Mouse (Mus musculus) gastrocnemius, postnatal 4 days (tissue): ENCODE measurements at regions not wholly inside any gene's neighbourhood (a gene's known extent, or its start where the extent isn't known, plus 50 kb on each side); places are given as distances from the start of the nearest gene placed in this dataset.

Experiments used
- DNase-seq, 2 experiments: peaks; one replicate each; pipeline ENCODE4 v3.0.0; 2021 to 2022; ENCODE audit warnings: low spot score in 2 of 2, mixed read lengths in 2 of 2

DNA sequence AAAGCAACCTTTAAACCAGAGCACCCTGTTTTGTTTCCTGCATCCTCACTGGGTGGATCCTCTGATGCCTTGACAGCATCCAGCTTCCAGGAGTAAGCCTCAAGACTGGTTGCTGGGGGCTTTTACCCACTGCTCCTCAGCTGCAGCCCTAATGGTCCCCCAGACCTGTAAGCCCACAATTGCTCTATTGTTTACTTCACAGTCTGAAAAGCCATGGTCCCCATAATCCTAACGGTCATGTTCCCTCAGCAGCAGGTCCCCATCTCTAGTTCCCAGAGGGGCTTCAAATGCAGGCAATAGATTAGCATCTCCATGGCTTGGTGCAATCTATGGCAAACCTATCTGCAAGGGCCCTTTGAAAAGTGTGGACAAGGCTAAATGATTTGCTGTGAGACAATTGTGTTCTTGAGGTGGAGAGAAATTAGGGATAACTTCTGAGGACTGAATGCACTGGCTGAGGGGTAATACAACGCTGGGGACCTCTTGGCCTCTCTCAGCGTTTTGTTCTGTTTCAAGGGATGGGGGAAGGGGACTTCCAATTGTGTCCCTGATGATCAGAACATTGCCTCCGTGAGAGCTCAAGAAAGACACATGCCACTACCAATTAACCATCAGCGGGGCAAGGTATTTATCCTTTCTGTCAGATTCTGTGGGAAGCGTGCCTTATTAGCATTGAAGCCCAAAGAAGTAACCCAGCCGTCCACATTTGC lies 341.1 kb upstream of the Adgrl2 start:
- no peak for DNase-seq

- no peak for DNase-seq
Observed at GRCm38 (mm10) chr3:149330716-149331115, 340.4 kb upstream of the Adgrl2 start.

DNA sequence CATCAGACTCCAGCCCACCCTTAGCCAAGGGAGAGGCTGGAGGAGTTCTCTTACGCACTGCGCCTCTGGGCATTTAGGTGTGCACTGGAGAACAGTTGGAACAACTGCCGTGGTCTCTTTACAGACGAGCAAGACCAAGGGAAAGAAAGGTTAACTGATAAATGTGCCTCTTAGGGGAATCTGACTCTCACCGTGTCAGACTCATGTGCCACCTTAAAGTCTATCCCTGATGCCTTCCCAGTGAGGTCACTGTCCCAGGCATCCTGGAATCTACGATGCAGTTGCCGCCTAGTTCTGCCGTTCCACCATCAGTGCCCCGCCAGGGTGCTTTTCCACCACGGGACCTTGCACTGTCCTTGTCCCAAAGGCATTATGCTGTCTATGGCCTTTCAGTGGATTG lies 339.7 kb upstream of the Adgrl2 start:
- DNase-seq: no peak

DNA sequence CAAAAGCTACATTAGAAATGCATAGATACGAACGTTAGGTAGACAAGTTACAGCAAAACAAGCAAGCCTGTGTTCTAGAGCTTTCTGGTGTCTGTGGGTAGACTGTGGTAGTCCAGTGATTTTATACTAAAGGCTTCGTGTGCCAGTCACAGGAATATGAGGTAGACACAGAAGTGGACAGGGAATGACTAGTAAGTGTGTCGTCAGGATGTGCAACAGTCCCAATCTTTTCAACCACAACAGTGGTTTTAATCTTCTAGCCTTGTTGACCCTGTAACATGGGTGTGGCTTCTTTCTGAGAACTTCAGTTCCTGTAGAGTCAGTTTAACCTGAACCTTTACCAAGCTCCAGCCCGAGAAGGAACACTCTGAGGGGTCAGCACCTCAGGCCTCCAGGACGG lies 339.3 kb upstream of the Adgrl2 start:
- DNase-seq: no peak

GRCm38 (mm10) chr3:149326664-149327063 lies 336.3 kb upstream of the Adgrl2 start:
- no peak for DNase-seq

DNA sequence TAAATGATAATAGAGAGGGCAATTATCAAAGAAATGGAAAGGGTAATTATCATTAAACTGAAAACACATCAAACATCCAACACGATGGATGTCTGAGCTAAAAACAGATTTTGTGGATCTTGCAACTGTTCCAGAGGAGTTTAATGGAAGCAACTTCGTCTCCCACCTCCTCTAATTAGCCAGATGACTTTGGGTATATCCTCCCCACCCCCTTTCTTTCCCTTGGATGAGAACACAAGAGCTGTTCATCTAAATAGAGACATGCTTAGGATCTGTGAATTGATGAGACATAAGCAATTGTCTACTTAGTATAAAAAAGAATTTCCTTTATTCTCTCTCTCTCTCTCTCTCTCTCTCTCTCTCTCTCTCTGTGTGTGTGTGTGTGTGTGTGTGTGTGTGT lies 333.7 kb upstream of the Adgrl2 start:
- no peak for DNase-seq

- no peak for DNase-seq
Observed at GRCm38 (mm10) chr3:149318728-149319127, 328.4 kb upstream of the Adgrl2 start.

GRCm38 (mm10) chr3:149314258-149314657 lies 323.9 kb upstream of the Adgrl2 start:
- DNase-seq: no peak

DNA sequence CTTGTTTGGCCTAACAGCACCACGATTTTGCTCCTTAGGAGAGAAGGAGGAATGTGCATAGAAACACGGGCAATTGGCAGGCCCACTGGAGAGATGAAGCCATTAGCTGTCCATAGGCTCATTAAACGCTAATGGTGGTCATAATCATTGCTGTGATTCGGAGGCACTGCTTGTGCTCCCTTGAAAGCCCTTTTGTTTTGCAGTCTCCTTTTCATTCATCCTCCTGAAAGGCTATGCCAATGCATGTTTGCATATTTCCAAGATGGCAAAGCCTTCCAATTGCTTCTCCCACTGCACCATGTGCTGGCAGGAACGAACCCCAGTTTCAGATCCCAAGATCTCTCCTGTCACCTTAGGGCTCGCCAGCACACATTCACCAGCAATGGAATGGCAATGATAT lies 322.9 kb upstream of the Adgrl2 start:
- DNase-seq: no peak

- no peak for DNase-seq
Observed at GRCm38 (mm10) chr3:149311576-149311975, 321.2 kb upstream of the Adgrl2 start.

DNA sequence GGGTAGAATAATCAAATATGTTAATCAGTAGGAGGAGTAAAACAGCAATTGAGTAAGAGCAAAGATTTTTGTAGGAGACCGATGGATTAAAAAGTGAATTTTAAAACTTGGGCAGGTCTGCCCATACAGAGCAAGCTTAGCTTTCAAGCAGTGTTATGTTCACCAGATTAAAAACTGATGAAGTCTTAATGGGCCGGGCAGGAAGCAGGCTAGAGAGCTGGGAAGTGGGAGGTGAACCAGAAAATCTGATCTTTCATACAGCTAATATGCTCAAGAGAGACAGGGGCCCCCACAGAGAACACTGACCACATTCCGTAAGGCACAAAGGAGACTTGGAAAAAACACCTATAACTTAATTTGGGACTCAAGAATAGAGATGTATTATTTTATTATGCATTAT lies 316.4 kb upstream of the Adgrl2 start:
- DNase-seq: no peak

DNA sequence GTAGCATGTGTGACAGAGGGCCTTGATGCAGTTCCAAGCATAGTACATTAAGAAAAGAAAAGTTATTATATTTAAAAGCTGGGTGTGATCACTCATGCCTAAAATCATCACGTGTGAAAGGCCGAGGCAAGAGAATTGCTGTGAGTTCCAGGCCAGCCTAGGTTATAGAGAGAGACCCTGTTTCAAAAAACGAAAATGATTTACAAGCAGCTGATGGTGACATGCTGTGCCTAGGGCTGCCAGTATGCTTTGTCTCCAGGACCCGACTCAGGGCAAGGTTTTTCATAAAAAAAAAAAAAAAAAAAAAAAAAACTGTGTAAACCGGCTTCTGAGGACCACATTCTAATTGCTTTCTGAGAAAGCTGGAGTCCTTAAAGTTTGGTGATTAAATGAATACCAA lies 315.9 kb upstream of the Adgrl2 start:
- no peak for DNase-seq

DNA sequence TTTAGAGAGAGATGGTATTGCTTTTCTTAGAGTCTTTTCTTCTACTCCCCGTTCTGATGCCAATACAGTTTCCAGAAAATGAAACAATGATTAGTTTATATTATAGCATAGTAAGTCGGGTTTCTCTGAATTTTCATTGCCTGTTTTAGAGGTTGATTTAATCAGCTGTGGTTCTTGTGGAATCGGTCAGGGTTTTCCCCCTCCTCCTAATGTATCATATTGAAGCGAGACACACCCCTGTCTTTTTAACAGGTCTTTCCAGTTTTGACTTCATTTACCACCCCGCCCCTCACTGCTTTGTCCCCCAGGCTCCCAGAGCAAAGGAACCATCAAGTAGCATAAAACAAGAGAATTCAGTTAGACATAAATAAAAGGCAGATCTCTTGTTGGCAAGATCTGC lies 315.1 kb upstream of the Adgrl2 start:
- DNase-seq: no peak

GRCm38 (mm10) chr3:149305011-149305413 lies 314.7 kb upstream of the Adgrl2 start:
- DNase-seq: no peak

DNA sequence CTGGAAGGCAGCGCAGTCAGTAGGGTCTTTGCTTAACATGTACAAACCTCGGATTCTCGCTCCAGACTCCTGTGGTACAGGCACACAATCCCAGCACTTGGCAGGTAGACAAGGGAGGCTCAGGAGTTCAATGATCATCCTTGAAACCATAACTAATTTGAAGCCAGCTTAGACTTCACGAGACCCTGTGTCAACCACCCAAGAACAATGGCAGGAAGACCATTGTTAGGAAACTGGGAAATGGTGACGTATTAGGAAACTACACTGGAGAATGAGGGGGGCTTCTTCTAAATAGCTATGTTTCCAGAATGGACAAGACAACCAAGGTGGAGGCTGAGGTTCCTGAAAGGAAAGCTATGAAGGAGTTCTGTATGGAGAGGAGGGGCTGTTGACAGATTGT lies 313.1 kb upstream of the Adgrl2 start:
- DNase-seq: no peak

DNA sequence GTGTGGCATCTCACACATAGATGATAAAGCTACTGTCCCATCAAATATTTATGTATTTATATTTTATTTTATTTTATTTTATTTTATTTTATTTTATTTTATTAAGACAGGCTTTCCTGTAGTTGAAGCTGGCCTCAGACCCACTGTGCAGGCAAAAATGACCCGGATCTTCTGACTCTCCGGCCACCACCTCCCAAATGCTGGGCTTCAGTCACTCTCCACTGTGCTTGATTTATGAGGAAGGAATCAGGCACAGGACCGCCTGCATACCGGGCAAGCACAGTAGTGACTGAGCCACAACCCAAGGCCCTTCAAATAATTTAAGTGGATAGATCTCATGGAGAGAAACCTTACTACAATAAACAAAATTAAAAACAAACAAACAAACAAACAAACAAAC lies 309.6 kb upstream of the Adgrl2 start:
- DNase-seq: no peak

DNA sequence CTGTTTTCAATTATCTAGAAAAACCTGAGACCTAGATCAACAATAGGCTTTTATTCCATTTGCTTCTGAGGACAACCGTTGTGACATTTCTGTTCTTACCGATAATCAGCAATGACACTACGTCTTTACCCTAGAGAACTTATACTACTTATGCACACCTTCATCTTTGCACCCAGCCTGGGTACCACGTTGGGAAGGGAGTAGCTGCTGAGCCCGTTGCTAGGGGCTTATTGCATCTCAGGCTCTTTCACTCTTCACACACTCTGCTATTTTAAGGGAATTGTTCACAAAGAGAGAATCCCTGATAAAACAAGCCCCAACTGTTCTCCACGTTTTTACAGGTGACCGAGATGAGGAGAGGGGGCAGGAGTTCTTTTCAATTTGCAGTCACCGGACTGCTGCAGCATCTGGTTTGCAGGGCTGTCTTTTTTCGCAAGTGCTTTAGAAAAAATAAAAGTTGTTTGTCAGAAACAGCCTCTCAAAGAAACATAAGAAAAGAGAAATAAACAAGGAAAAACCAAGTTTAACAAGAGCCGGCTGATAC lies 306.1 kb upstream of the Adgrl2 start:
- DNase-seq: no peak

GRCm38 (mm10) chr3:149295942-149296341 lies 305.6 kb upstream of the Adgrl2 start:
- DNase-seq: no peak

DNA sequence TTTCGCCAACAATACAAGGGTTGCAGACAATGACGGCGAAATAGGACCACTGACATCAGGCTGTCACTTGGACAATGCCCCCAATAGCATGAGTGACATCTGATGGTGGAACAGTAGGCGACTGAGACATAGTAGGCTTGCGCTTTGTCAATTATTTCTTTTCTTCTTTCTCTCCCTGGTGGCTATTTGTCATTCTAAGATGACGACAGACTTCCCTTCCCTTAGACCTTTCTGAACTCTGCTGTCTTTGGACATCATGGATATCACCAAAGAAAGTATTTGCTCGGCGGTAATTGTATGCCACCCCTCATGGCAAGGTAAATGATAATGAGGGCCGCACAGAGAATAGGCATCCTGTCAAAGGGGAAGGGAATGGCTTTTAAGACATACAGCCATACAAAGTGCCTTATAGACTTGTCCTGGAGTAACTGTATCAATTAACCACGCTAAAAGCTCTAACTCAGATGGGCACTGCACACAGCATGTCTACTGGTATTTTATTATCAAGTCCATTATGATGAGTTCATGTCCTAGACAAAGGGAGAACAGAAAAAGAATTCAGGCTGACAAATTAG lies 305.0 kb upstream of the Adgrl2 start:
- no peak for DNase-seq

DNA sequence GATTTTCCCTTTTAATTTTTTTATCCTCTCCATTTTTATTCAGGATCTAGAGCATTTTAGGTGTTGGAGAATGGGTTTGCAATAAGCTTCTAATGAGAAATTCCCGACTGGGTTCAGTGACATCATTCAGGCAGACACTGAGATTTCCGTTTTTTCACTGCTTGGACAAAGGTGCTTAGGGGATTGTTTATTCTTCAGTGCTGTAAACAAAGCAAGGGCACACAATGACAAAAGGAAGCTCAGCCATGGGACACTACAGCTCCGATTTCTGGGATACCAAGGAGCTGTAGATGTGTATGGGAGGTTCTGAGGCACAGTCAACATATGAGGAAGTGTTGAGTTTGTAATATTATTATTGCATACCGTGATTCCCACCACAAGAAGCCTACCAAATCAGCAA lies 304.1 kb upstream of the Adgrl2 start:
- no peak for DNase-seq

GRCm38 (mm10) chr3:149292459-149292858 lies 302.1 kb upstream of the Adgrl2 start:
- no peak for DNase-seq

GRCm38 (mm10) chr3:149291473-149291872 lies 301.1 kb upstream of the Adgrl2 start:
- no peak for DNase-seq

- DNase-seq: no peak
Observed at GRCm38 (mm10) chr3:149290228-149290627, 299.9 kb upstream of the Adgrl2 start.
